Mouse (Mus musculus) left cerebral cortex, adult 2 months (tissue): ENCODE measurements around the gene Hist1h4c. TPM values are rescaled to one million over a fixed set of nuclear protein-coding genes. Genes with fewer than 3 reads are reported as not detected.

Experiments
- DNase-seq, 2 experiments: peaks; one replicate each; pipeline ENCODE4 v3.0.0; 2021 to 2022; ENCODE audit warnings: low spot score in 2 of 2, mixed read lengths in 1 of 2; ENCODE audit errors: extremely low spot score in 1 of 2
- H3K27ac ChIP-seq: fragments of 200-600 bp; 2 replicates; pipeline ENCODE4 v1.8.1; 2022
- H3K4me3 ChIP-seq: fragments of 200-600 bp; 2 replicates; pipeline ENCODE4 v1.8.1; 2022
- CTCF ChIP-seq: fragments of 200-600 bp; IDR thresholded peaks from 2 replicates; pipeline ENCODE4 v1.8.1; 2022; ENCODE audit warnings: antibody characterized with exemption, mild to moderate bottlenecking, moderate library complexity
- intact Hi-C: fragments of 180-260 bp; cut with DNase I; formaldehyde crosslinking; loops from one replicate; pipeline ENCODE4 v1.15.1; 2025
- total RNA-seq, 2 experiments: library from RNA; stranded (reverse); gene quantifications; 2 replicates each; pipeline ENCODE4 v1.2.3; 2021

Gene Hist1h4c
- total RNA-seq, 2 experiments from 2014 or later = 103 TPM

- no peak for DNase-seq
- intact Hi-C loops = loop anchor here (10.0 kb wide), 1 partner anchor 306 kb away; no protein-coding TSS in a partner anchor
- Histone ChIP-seq H3K27ac (no peak overlapping the region), H3K4me3 (no peak overlapping the region)
- no peak for TF ChIP-seq CTCF
These were observed 42.7 kb upstream of the Hist1h4c start for GRCm38 (mm10) chr13:23740910-23741309.

GRCm38 (mm10) chr13:23740256-23740840 is 42.1 kb upstream of the Hist1h4c start:
- no peak for DNase-seq
- Histone ChIP-seq H3K4me3 (peak overlapping the region; percentile 83), H3K27ac (peak overlapping the region; percentile 88)
- intact Hi-C loops = loop anchor here (10.0 kb wide), 1 partner anchor 306 kb away; no protein-coding TSS in a partner anchor
- no peak for TF ChIP-seq CTCF

- intact Hi-C loops = loop anchor here (5.0 to 10.0 kb wide), 3 partner anchors 118 to 1698 kb away; partner anchors contain the start of genes Hist1h1e, Hist1h2ag, Hist1h2be and Hist1h2bj
- no peak for DNase-seq
- Histone ChIP-seq H3K4me3 (peak overlapping the region; percentile 83), H3K27ac (peak overlapping the region; percentile 88)
- TF ChIP-seq CTCF = no peak
These were observed 41.6 kb upstream of the Hist1h4c start for GRCm38 (mm10) chr13:23739922-23740252.

GRCm38 (mm10) chr13:23739069-23739921 is 41.0 kb upstream of the Hist1h4c start:
- Histone ChIP-seq H3K4me3 (peak overlapping the region; percentile 83), H3K27ac (peak overlapping the region; percentile 93)
- peak; percentile 87 to 92 for DNase-seq
- no peak; the same call in 1 of the 2 replicates for TF ChIP-seq CTCF
- intact Hi-C loops = loop anchor here (5.0 kb wide), 2 partner anchors 117 to 1697 kb away; partner anchors contain the start of genes Hist1h1e, Hist1h2ag, Hist1h2be and Hist1h2bj

GRCm38 (mm10) chr13:23738677-23739068 is 40.4 kb upstream of the Hist1h4c start, which contains the start of gene Hist1h1c:
Gene Hist1h1c (plus strand): TSS chr13:23738808.
- intact Hi-C loops = loop anchor here (5.0 kb wide), 2 partner anchors 116 to 1696 kb away; partner anchors contain the start of genes Hist1h1e, Hist1h2ag, Hist1h2be and Hist1h2bj
- peak within 1 kb of the TSS; percentile 93 for H3K27ac ChIP-seq
- no peak; the same call in 1 of the 2 replicates for TF ChIP-seq CTCF
- peak; percentile 85 to 87 for DNase-seq
- H3K4me3 ChIP-seq = peak within 1 kb of the TSS; percentile 83

GRCm38 (mm10) chr13:23738041-23738440 is 39.8 kb upstream of the Hist1h4c start:
- peak overlapping the region; percentile 83 for H3K4me3 ChIP-seq
- peak overlapping the region; percentile 93 for H3K27ac ChIP-seq
- intact Hi-C loops = loop anchor here (5.0 kb wide), 2 partner anchors 116 to 1696 kb away; partner anchors contain the start of genes Hist1h1e, Hist1h2ag, Hist1h2be and Hist1h2bj
- no peak for TF ChIP-seq CTCF
- no peak for DNase-seq

- DNase-seq = no peak
- Histone ChIP-seq H3K27ac (no peak overlapping the region), H3K4me3 (no peak overlapping the region)
- no peak for TF ChIP-seq CTCF
- intact Hi-C loops = loop anchor here (5.0 kb wide), 2 partner anchors 115 to 1695 kb away; partner anchors contain the start of genes Hist1h1e, Hist1h2ag, Hist1h2be and Hist1h2bj
These were observed 38.8 kb upstream of the Hist1h4c start for GRCm38 (mm10) chr13:23737091-23737490.

GRCm38 (mm10) chr13:23732156-23732804 is 34.0 kb upstream of the Hist1h4c start:
- Histone ChIP-seq H3K4me3 (no peak overlapping the region), H3K27ac (no peak overlapping the region)
- peak; percentile 86 for TF ChIP-seq CTCF
- intact Hi-C loops = loop anchor here (1.0 kb wide), 1 partner anchor 31 kb away; no protein-coding TSS in a partner anchor
- no peak for DNase-seq

- Histone ChIP-seq H3K4me3 (no peak overlapping the region), H3K27ac (no peak overlapping the region)
- intact Hi-C loops = no loop called here
- TF ChIP-seq CTCF = no peak
- DNase-seq = no peak
These were observed 32.2 kb upstream of the Hist1h4c start for GRCm38 (mm10) chr13:23730479-23730878.

GRCm38 (mm10) chr13:23729706-23730105 is 31.5 kb upstream of the Hist1h4c start:
- intact Hi-C loops = no loop called here
- H3K27ac ChIP-seq = no peak overlapping the region
- H3K4me3 ChIP-seq = no peak overlapping the region
- no peak for DNase-seq
- no peak for TF ChIP-seq CTCF

- intact Hi-C loops = no loop called here
- DNase-seq = no peak
These were observed 30.9 kb upstream of the Hist1h4c start for GRCm38 (mm10) chr13:23729192-23729525.

More at GRCm38 (mm10) chr13:23729192-23729525, 30.9 kb upstream of the Hist1h4c start:
- Histone ChIP-seq H3K27ac (no peak overlapping the region), H3K4me3 (no peak overlapping the region)
- no peak for TF ChIP-seq CTCF
